Mouse (Mus musculus) left cerebral cortex, adult 6 months (tissue): ENCODE data around the gene Lin37. TPM values are rescaled to one million over a fixed set of nuclear protein-coding genes. Genes with fewer than 3 reads are reported as not detected.

ENCODE experiments used
- long read RNA-seq, 2 experiments: library from polyadenylated mRNA; unstranded; transcript quantifications; one replicate each; pipeline ENCODE4 v2.0.0; 2019 to 2020
- polyA plus RNA-seq: library from polyadenylated mRNA; unstranded; fragments of <200 nt; fragmentation: Nextera tagmentation; gene quantifications from 2 replicates; pipeline ENCODE4 v1.2.3, GENCODE M21; 2021

Lin37 gene
- 54.8 and 66.6 TPM in 2 replicates for polyA plus RNA-seq
- long read RNA-seq, experiment 1, transcript Lin37-201 (9 exons, 998 nt): major isoform, 12 of 27 reads
- long read RNA-seq, experiment 1, partial matches to known transcripts: 1 of 27 reads
- long read RNA-seq, experiment 1, other reads (novel, unspliced or antisense): 12 of 27 reads
- long read RNA-seq, experiment 2, transcript Lin37-201 (9 exons, 998 nt): major isoform, 31 of 42 reads
- long read RNA-seq, experiment 2, transcript Lin37-202 (9 exons, 1,312 nt): minor isoform, 6 of 42 reads
- long read RNA-seq, experiment 2, partial matches to known transcripts: 1 of 42 reads
- long read RNA-seq, experiment 2, other reads (novel, unspliced or antisense): 4 of 42 reads

DNA sequence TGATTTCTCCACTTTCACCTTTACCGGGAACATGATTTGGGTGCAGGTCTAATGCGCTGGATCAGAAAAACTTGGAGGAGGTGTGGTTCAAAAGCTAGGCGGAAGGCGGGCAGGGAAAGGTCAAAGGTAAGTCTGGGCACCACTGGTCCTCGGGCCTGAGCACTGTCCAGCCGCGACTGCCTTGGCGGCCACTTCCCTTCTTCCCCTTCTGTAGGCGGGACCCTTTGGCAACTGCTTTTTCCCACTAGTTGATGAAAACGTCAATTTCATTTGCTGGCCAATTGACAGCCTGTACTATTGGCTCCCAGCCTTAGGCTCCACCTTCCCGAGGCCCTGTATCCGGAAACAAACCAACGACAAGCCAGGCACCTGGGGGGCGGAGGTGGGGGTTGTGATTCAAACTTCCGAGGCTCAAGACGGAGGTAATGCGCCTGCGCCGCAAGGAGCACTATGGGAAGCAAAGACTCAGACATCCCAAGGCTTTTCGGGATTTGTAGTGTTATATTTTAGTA is at the start of gene Lin37:
Lin37 (minus strand) TSS at position 396 of the 512 bp plus-strand sequence.

GRCm38 (mm10) chr7:30598786-30599185 is 39.1 kb upstream of the Lin37 start, which contains the start of gene Zbtb32:
Gene Zbtb32 (minus strand): TSS chr7:30598909.

DNA sequence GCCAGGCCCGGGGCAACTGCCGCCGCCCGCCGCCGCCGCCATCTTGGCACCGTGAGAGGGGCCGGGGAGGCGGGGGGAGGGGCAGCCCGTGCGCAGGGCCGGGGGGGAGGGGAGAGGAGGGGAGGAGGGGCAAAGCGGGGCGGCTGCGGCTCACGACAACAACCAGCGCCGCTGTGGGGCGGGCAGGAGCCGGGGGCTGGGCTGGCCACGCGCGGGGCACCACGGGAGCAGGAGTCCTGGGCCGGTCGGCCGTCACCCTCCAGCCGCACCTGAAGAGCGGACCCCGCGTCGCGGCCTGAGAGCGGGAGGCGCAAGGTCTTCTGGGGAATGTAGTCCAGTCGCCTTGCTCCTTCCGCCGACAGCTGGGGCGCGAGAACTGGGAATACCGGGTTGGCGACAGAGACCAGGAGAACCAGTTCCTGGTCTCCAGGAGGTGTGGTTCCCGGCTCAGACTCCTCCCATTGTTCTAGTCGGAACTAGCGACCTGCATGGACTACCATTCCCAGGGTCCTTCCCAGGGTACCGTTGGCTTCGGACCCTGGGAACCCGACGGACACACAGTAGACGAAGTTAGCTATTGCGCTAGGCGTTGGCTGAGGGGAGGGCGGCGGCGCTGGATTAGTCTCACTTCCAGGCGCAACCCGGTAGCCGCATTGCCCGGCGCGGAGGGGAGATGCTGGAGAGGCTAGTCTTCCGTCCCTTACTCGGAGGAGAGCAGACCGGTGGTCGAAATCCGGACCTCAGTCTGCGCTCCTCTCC is 29.2 kb upstream of the Lin37 start, which contains the start of gene Kmt2b:
Kmt2b (minus strand) TSS at position 51 of the 759 bp plus-strand sequence.

GRCm38 (mm10) chr7:30564970-30565571 is 5.4 kb upstream of the Lin37 start, which contains the start of gene Igflr1:
Gene Igflr1 (plus strand): TSS chr7:30565427.

GRCm38 (mm10) chr7:30563117-30563905 is 3.7 kb upstream of the Lin37 start, which contains the start of the genes U2af1l4, Gm49396 and Psenen:
Gene U2af1l4 (plus strand): TSS chr7:30563301.
Gene Gm49396 (plus strand): TSS chr7:30563344.
Gene Psenen (minus strand): TSS chr7:30563627.

GRCm38 (mm10) chr7:30552102-30553020 is 7.3 kb downstream of the Lin37 start, which contains the start of the genes Hspb6 and Proser3:
Gene Hspb6 (plus strand): TSS chr7:30552178.
Gene Proser3 (minus strand): TSS chr7:30552299.

GRCm38 (mm10) chr7:30534633-30535577 is 24.7 kb downstream of the Lin37 start, which contains the start of gene Arhgap33:
Gene Arhgap33 (minus strand): TSS chr7:30535060.

Other genes starting within 250 kb of the Lin37 start
- gene Syne4, start 245.0 kb downstream of the Lin37 start, polyA plus RNA-seq: 0.79 and 1.5 TPM in 2 replicates
- 4.9 TPM in 1 of 2 replicates, not detected in the other for gene E130208F15Rik, start 238.1 kb downstream of the Lin37 start, polyA plus RNA-seq
- 22.9 and 31.6 TPM in 2 replicates for gene Sdhaf1, start 235.9 kb downstream of the Lin37 start, polyA plus RNA-seq
- gene Lrfn3, start 197.1 kb downstream of the Lin37 start, polyA plus RNA-seq: 4.3 and 5.7 TPM in 2 replicates
- gene Tyrobp, start 146.1 kb downstream of the Lin37 start, polyA plus RNA-seq: 109 and 120 TPM in 2 replicates
- gene Hcst, start 140.0 kb downstream of the Lin37 start, polyA plus RNA-seq: 3.4 TPM in 2 replicates
- 0.63 and 0.77 TPM in 2 replicates for gene Nfkbid, start 138.1 kb downstream of the Lin37 start, polyA plus RNA-seq
- gene Aplp1, start 114.3 kb downstream of the Lin37 start, polyA plus RNA-seq: 261 and 1,018 TPM in 2 replicates
- gene Kirrel2, start 102.1 kb downstream of the Lin37 start, polyA plus RNA-seq: 2.8 and 3.5 TPM in 2 replicates
- 0.39 and 0.83 TPM in 2 replicates for gene Nphs1, start 101.5 kb downstream of the Lin37 start, polyA plus RNA-seq
- gene Prodh2, start 66.2 kb downstream of the Lin37 start, polyA plus RNA-seq: not detected in 2 replicates
- gene Arhgap33, start 24.8 kb downstream of the Lin37 start, polyA plus RNA-seq: 42.0 and 69.4 TPM in 2 replicates
- 4.9 and 7.6 TPM in 2 replicates for gene Hspb6, start 7.7 kb downstream of the Lin37 start, polyA plus RNA-seq
- 0.69 and 2.1 TPM in 2 replicates for gene Proser3, start 7.5 kb downstream of the Lin37 start, polyA plus RNA-seq
- 108 and 133 TPM in 2 replicates for gene U2af1l4, start 3.5 kb upstream of the Lin37 start, polyA plus RNA-seq
- 0.67 and 0.75 TPM in 2 replicates for gene Gm49396, start 3.5 kb upstream of the Lin37 start, polyA plus RNA-seq
- 187 and 210 TPM in 2 replicates for gene Psenen, start 3.8 kb upstream of the Lin37 start, polyA plus RNA-seq
- gene Igflr1, start 5.6 kb upstream of the Lin37 start, polyA plus RNA-seq: 0.55 and 1.2 TPM in 2 replicates
- 2.0 and 3.6 TPM in 2 replicates for gene Kmt2b, start 28.9 kb upstream of the Lin37 start, polyA plus RNA-seq
- 0.36 TPM in 1 of 2 replicates, not detected in the other for gene Zbtb32, start 39.1 kb upstream of the Lin37 start, polyA plus RNA-seq
- 0.13 and 0.23 TPM in 2 replicates for gene Upk1a, start 53.0 kb upstream of the Lin37 start, polyA plus RNA-seq
- gene Cox6b1, start 66.3 kb upstream of the Lin37 start, polyA plus RNA-seq: 2,467 and 2,532 TPM in 2 replicates
- gene Etv2, start 76.0 kb upstream of the Lin37 start, polyA plus RNA-seq: not detected in 2 replicates
- 112 and 122 TPM in 2 replicates for gene Rbm42, start 90.5 kb upstream of the Lin37 start, polyA plus RNA-seq
- gene Haus5, start 105.2 kb upstream of the Lin37 start, polyA plus RNA-seq: 3.6 and 4.0 TPM in 2 replicates
- not detected in 2 replicates for gene Pmis2, start 111.8 kb upstream of the Lin37 start, polyA plus RNA-seq
- gene 2200002J24Rik, start 139.1 kb upstream of the Lin37 start, polyA plus RNA-seq: not detected in 2 replicates
- gene Atp4a, start 152.4 kb upstream of the Lin37 start, polyA plus RNA-seq: 0.55 and 0.83 TPM in 2 replicates
- gene Tmem147, start 169.7 kb upstream of the Lin37 start, polyA plus RNA-seq: 172 and 228 TPM in 2 replicates
- gene Gapdhs, start 183.8 kb upstream of the Lin37 start, polyA plus RNA-seq: not detected in 2 replicates
- gene Sbsn, start 191.6 kb upstream of the Lin37 start, polyA plus RNA-seq: 7.3 and 9.5 TPM in 2 replicates
- gene Dmkn, start 203.9 kb upstream of the Lin37 start, polyA plus RNA-seq: 11.7 and 12.6 TPM in 2 replicates
- not detected in 2 replicates for gene Krtdap, start 228.1 kb upstream of the Lin37 start, polyA plus RNA-seq